Mouse (Mus musculus) heart, postnatal 0 days (tissue): Measurements from ENCODE around the gene Vps37d. TPM values are rescaled to one million over a fixed set of nuclear protein-coding genes. Genes with fewer than 3 reads are reported as not detected.

Source experiments
- ATAC-seq: fragments of 200-750 bp; cut with Nextera tagmentation; 2 replicates; pipeline ENCODE4 v1.8.0; 2017; ENCODE audit warnings: low read depth, moderate number of reproducible peaks, moderate library complexity; ENCODE audit not compliant: insufficient read depth
- DNase-seq: peaks from one replicate; pipeline ENCODE4 v3.0.0-alpha.2; 2016; ENCODE audit warnings: low spot score
- H3K27ac ChIP-seq: fragments of 300-500 bp; sonication (generic); 2 replicates; pipeline ENCODE4 v1.5.1; 2014; ENCODE audit warnings: low read depth, mild to moderate bottlenecking
- H3K27me3 ChIP-seq: fragments of 300-500 bp; sonication (generic); 2 replicates; pipeline ENCODE4 v1.6.1; 2014; ENCODE audit warnings: low read length, mixed read lengths; ENCODE audit not compliant: control insufficient read depth, insufficient read depth
- H3K36me3 ChIP-seq: fragments of 300-500 bp; sonication (generic); replicated peaks from 2 replicates; pipeline ENCODE4 v1.6.1; 2014; ENCODE audit warnings: low read length, mixed read lengths; ENCODE audit not compliant: control insufficient read depth, insufficient read depth
- H3K4me1 ChIP-seq: fragments of 300-500 bp; sonication (generic); 2 replicates; pipeline ENCODE4 v1.6.1; 2014; ENCODE audit warnings: antibody characterized with exemption; ENCODE audit not compliant: control insufficient read depth, insufficient read depth
- H3K4me2 ChIP-seq: fragments of 300-500 bp; sonication (generic); 2 replicates; pipeline ENCODE4 v1.6.1; 2014; ENCODE audit warnings: low read depth, mild to moderate bottlenecking, low read length, moderate library complexity
- H3K4me3 ChIP-seq: fragments of 300-500 bp; sonication (generic); 2 replicates; pipeline ENCODE4 v1.5.1; 2014; ENCODE audit warnings: low read depth, low read length
- H3K9ac ChIP-seq: fragments of 300-500 bp; sonication (generic); replicated peaks from 2 replicates; pipeline ENCODE4 v1.6.1; 2014; ENCODE audit warnings: low read depth, low read length, mixed read lengths
- H3K9me3 ChIP-seq: fragments of 300-500 bp; sonication (generic); replicated peaks from 2 replicates; pipeline ENCODE4 v1.6.1; 2016; ENCODE audit warnings: low read length; ENCODE audit not compliant: control insufficient read depth
- CTCF ChIP-seq: IDR thresholded peaks from 2 replicates; pipeline ENCODE4 v1.5.1; 2016; ENCODE audit warnings: antibody characterized with exemption, control low read depth, low read depth
- EP300 ChIP-seq: IDR thresholded peaks from 2 replicates; pipeline ENCODE4 v1.6.1; 2016; ENCODE audit warnings: antibody characterized with exemption, low read depth
- WGBS: fragments of 180-500 bp; shearing (Covaris S2); extraction: QIAGEN DNeasy Blood & Tissue Kit; methylation state at CpG from one replicate; pipeline ENCODE4 v1.1.7; 2014; 5-methylcytosine and 5-hydroxymethylcytosine counted together
- polyA plus RNA-seq: library from polyadenylated mRNA; unstranded; fragments of >200 nt; fragmentation: Nextera tagmentation; extraction: Ambion mirVana; gene quantifications from 2 replicates; pipeline ENCODE4 v1.2.1, GENCODE M21; 2015
- total RNA-seq: library from RNA; depleted of rRNA; stranded (reverse); fragments of >200 nt; gene quantifications from 2 replicates; pipeline ENCODE4 v1.2.3, GENCODE M21; 2014; ENCODE audit warnings: low replicate concordance

The Vps37d gene
- total and polyA plus RNA-seq, 2 experiments from 2014 or later: 1.0 to 5.6 TPM

DNA sequence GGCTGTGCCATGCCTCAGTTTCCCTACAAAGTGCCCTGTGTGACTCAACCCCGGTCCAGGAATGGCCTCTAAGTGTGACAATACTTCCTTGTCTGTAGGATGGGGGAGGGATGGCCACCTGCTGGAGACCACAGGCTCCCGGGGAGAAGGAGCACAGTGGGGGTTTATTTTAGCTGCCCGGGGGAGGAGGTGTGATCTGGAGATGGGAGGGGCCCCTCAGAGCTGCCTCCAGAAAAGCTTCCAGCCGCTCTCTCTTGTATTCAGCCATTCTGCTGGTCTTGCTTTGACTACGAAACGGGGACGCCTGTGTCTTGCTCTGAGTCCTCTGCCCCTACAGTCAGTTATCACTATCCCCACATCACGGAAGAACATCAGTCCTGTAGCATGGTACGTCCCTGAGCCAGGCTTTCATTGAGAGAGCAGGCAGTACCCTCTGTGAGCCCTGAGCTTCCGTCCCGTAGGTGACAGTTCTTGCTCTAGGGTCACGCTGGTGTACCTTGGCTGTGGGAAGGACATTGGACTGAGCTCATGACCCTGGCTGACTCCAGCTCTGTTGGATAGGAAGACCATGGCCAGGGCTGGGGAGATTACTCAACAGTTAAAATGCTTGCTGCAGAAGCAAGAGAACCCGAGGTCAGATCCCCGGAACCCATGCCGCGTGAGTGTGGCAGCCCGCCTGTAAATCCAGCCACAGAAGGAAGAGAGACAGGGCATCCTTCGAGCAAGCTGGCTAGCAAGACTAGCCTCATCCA, 42.3 kb downstream of the Vps37d start:
- Histone ChIP-seq H3K4me3 (no peak overlapping the region), H3K27ac (no peak overlapping the region), H3K36me3 (no peaks in the 10 kb centered on the region; the same call in 1 of the 2 replicates), H3K4me1 (0 out of 2 replicates have a peak, but pooled peaks cover 4% of the 10 kb centered on the region), H3K27me3 (no peaks in the 10 kb centered on the region), H3K9me3 (0 out of 2 replicates have a peak, but pooled peaks cover 4% of the 10 kb centered on the region), H3K4me2 (no peak overlapping the region), H3K9ac (no peak overlapping the region)
- WGBS: 56% methylated on average over 18 of the region's 18 CpGs
- TF ChIP-seq CTCF (no peak), EP300 (no peak)
- ATAC-seq: no peak
- DNase-seq: no peak

DNA sequence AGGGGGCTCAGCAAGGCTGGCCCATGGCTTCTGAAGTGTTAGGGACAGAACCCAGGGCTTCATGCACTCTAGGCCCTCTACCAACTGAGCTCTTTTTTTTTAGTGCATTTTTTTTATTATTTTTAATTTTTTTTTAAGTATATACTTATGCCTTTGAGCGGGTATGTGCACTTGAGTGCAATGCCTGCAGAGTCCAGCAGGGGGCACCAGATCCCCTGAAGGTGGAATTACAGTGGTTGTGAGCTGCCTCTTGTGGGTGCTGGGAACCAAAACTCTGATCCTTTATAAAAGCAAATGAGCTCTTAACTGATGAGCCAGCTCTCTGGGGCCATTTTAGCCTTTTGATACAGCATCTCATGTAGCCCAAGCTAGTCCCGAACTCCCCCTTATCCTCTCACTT, 43.5 kb downstream of the Vps37d start:
- no peaks in the 10 kb centered on the region for H3K4me1 ChIP-seq
- H3K27ac ChIP-seq: no peak overlapping the region
- no peak overlapping the region for H3K4me3 ChIP-seq
- 0 out of 2 replicates have a peak, but pooled peaks cover 4% of the 10 kb centered on the region for H3K9me3 ChIP-seq
- no peak overlapping the region for H3K9ac ChIP-seq
- no peak for DNase-seq
- H3K27me3 ChIP-seq: no peaks in the 10 kb centered on the region
- WGBS: 98% methylated on average over 2 of the region's 2 CpGs
- TF ChIP-seq EP300: no peak
- peak; percentile 5; the same call in 1 of the 2 replicates for TF ChIP-seq CTCF
- H3K36me3 ChIP-seq: no peaks in the 10 kb centered on the region; the same call in 1 of the 2 replicates
- ATAC-seq: no peak
- H3K4me2 ChIP-seq: no peak overlapping the region

DNA sequence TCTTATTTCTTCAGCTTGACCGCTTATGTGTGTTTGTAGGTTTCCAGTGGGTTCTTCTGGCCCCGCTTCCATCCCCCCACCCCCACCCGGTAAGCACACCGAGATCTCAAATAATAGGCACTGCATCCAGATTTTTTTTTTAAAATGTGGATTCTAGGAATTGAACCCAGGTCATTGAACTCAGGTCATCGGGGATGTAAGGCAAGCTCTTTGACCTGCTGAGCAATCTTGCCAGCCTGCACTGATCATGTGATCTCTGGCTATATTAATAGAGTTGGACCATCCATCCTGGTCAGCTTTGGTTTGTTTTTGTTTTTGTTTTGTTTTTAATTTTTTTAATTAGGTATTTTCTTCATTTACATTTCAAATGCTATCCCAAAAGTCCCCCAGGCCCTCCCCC, 45.5 kb downstream of the Vps37d start:
- H3K9ac ChIP-seq: no peak overlapping the region
- H3K4me1 ChIP-seq: peaks cover 11% of the 10 kb centered on the region
- no peak overlapping the region for H3K4me2 ChIP-seq
- no peak overlapping the region for H3K4me3 ChIP-seq
- no peak overlapping the region for H3K27ac ChIP-seq
- WGBS: 80% methylated on average over 5 of the region's 5 CpGs
- 0 out of 2 replicates have a peak, but pooled peaks cover 4% of the 10 kb centered on the region for H3K9me3 ChIP-seq
- TF ChIP-seq CTCF (no peak), EP300 (no peak)
- no peaks in the 10 kb centered on the region for H3K36me3 ChIP-seq
- H3K27me3 ChIP-seq: no peaks in the 10 kb centered on the region
- ATAC-seq: no peak
- DNase-seq: no peak

DNA sequence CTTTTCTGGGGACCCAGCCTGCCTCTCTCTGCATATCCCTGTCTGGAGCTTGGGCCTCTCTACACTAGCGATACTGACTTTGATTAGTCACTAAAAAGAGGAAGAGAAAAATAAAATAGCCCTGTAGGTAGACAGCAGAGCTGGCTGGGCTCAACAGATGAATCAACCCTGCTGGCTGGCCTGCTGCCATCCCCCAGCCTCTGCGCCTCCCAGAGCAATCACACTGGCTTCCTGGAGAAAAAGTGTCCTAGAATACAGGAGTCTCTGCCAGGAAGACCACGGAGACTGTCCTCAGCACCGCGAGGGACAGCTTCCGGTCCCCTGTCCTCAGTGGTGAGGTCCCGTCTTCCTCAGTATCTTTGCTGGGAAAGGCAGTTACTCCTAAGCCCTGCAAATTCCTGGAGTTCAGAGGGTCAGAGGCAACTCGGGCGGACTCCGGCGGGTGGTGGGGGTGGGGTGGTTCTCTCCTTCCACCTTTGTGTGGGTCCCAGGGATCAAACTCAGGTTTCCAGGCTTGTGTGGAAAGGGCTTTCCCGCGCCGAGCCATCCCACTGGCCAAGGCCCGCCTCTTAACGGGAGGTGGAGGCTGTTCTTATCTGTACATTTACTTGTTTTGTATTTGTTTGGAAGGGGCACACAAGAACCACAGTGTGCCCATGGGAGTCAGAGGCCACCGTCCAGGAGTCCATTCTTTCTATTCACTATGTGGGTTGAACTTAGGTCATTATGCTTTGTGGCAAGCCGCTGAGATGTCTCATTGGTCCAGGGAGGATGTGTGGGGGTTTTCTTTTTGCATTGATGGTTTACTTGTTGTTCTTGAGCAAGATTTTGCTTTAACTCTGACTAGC, 48.8 kb downstream of the Vps37d start:
- H3K4me1 ChIP-seq: peaks cover 22% of the 10 kb centered on the region
- H3K4me2 ChIP-seq: peak overlapping the region; percentile 40
- no peak for TF ChIP-seq CTCF
- no peak for TF ChIP-seq EP300
- DNase-seq: peak; percentile 50
- no peak overlapping the region for H3K9ac ChIP-seq
- H3K36me3 ChIP-seq: no peaks in the 10 kb centered on the region
- H3K4me3 ChIP-seq: no peak overlapping the region
- no peaks in the 10 kb centered on the region for H3K9me3 ChIP-seq
- no peak overlapping the region; the same call in 1 of the 2 replicates for H3K27ac ChIP-seq
- WGBS: 38% methylated on average over 18 of the region's 18 CpGs
- H3K27me3 ChIP-seq: no peaks in the 10 kb centered on the region
- ATAC-seq: peak; percentile 38

DNA sequence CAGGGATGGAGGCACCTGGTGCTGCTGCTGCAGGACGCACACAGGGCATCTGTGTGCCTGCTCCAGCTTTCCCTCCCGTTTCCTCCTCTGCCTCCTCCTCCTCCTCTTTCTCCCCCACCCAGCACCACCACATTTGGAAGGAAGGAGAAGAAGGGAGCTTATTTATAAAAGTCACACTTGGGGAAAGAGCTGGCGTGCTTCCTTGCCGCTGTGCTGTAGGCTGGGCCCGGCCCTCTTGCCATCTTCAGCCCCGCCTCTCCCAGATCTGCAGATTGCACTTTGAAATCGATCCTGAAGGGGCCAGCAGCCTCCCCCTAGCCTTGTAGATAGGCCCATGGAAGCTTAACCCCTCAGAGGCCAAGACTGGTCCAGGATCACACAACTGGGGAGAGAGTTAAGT, 52.2 kb downstream of the Vps37d start:
- ATAC-seq: no peak
- Histone ChIP-seq H3K27me3 (no peaks in the 10 kb centered on the region), H3K4me1 (peaks cover 43% of the 10 kb centered on the region), H3K9me3 (no peaks in the 10 kb centered on the region), H3K27ac (no peak overlapping the region), H3K4me2 (no peak overlapping the region), H3K36me3 (no peaks in the 10 kb centered on the region), H3K9ac (no peak overlapping the region), H3K4me3 (no peak overlapping the region)
- no peak for DNase-seq
- 41% methylated on average over 7 of the region's 7 CpGs for WGBS
- no peak for TF ChIP-seq CTCF
